Mouse (Mus musculus): ENCODE data around the gene Agap2.

- TF ChIP-seq POLR2A (IDR thresholded peaks at IDR 0.05; ENCODE audit: low read depth, low read length): no peak
- TF ChIP-seq CTCF (IDR thresholded peaks at IDR 0.05; ENCODE audit: extremely low read depth, insufficient read length, insufficient replicate concordance, low read depth, low read length): no peak
Measured at GRCm38 (mm10) chr10:127077515-127077914, 2.4 kb downstream of the Agap2 start.
